Mouse (Mus musculus): Measurements from ENCODE around the gene Klhl5. TPM values are rescaled to one million over a fixed set of nuclear protein-coding genes. Genes with fewer than 3 reads are reported as not detected.

Klhl5 gene
- polyA plus RNA-seq, 1 experiment from 2014 or later = 56.9 TPM

GRCm38 (mm10) chr5:65126137-65126536 lies 18.8 kb downstream of the Klhl5 start:
- no peaks in the 10 kb centered on the region for H3K36me3 ChIP-seq (ENCODE audit: control insufficient read depth, insufficient read depth, low read length)
- 86% methylated on average over 1 of the region's 1 CpGs for WGBS
- no peak overlapping the region for H3K27ac ChIP-seq (ENCODE audit: low read depth, low read length)
- no peaks in the 10 kb centered on the region for H3K9me3 ChIP-seq (ENCODE audit: control insufficient read depth, low read length)
- H3K27me3 ChIP-seq (ENCODE audit: control insufficient read depth, insufficient read depth, low read length) = no peaks in the 10 kb centered on the region
- no peak overlapping the region for H3K4me3 ChIP-seq (ENCODE audit: low read depth, low read length)
- no peak overlapping the region for H3K9ac ChIP-seq (replicated peaks; ENCODE audit: low read depth, low read length)
- H3K4me1 ChIP-seq (ENCODE audit: control insufficient read depth, insufficient read depth, low read length) = no peaks in the 10 kb centered on the region
- no peak for ATAC-seq (ENCODE audit: low read depth)
- H3K4me2 ChIP-seq (ENCODE audit: low read depth, low read length) = no peak overlapping the region

GRCm38 (mm10) chr5:65128481-65128880 lies 21.1 kb downstream of the Klhl5 start:
- H3K4me2 ChIP-seq (ENCODE audit: low read depth, low read length) = no peak overlapping the region
- no peaks in the 10 kb centered on the region for H3K36me3 ChIP-seq (ENCODE audit: control insufficient read depth, insufficient read depth, low read length)
- H3K9ac ChIP-seq (replicated peaks; ENCODE audit: low read depth, low read length) = no peak overlapping the region
- ATAC-seq (ENCODE audit: low read depth) = no peak
- H3K27ac ChIP-seq (ENCODE audit: low read depth, low read length) = no peak overlapping the region
- no peak overlapping the region for H3K4me3 ChIP-seq (ENCODE audit: low read depth, low read length)
- no peaks in the 10 kb centered on the region for H3K4me1 ChIP-seq (ENCODE audit: control insufficient read depth, insufficient read depth, low read length)
- WGBS = 93% methylated on average over 2 of the region's 2 CpGs
- no peaks in the 10 kb centered on the region for H3K9me3 ChIP-seq (ENCODE audit: control insufficient read depth, low read length)
- H3K27me3 ChIP-seq (ENCODE audit: control insufficient read depth, insufficient read depth, low read length) = no peaks in the 10 kb centered on the region

- no peaks in the 10 kb centered on the region for H3K27me3 ChIP-seq (ENCODE audit: control insufficient read depth, insufficient read depth, low read length)
- peak; percentile 92 for ATAC-seq (ENCODE audit: low read depth)
- H3K4me2 ChIP-seq (ENCODE audit: low read depth, low read length) = peak overlapping the region; percentile 67
- H3K9ac ChIP-seq (replicated peaks; ENCODE audit: low read depth, low read length) = peak overlapping the region; percentile 76
- peak overlapping the region; percentile 54 for H3K4me3 ChIP-seq (ENCODE audit: low read depth, low read length)
- H3K9me3 ChIP-seq (ENCODE audit: control insufficient read depth, low read length) = no peaks in the 10 kb centered on the region
- H3K4me1 ChIP-seq (ENCODE audit: control insufficient read depth, insufficient read depth, low read length) = no peaks in the 10 kb centered on the region
- H3K36me3 ChIP-seq (ENCODE audit: control insufficient read depth, insufficient read depth, low read length) = no peaks in the 10 kb centered on the region
- peak overlapping the region; percentile 86 for H3K27ac ChIP-seq (ENCODE audit: low read depth, low read length)
- WGBS = 1% methylated on average over 12 of the region's 12 CpGs
Measured at GRCm38 (mm10) chr5:65130528-65131210, 23.3 kb downstream of the Klhl5 start.

GRCm38 (mm10) chr5:65131211-65131879 lies 24.0 kb downstream of the Klhl5 start:
- peak overlapping the region; percentile 54 for H3K4me3 ChIP-seq (ENCODE audit: low read depth, low read length)
- no peaks in the 10 kb centered on the region for H3K9me3 ChIP-seq (ENCODE audit: control insufficient read depth, low read length)
- H3K4me2 ChIP-seq (ENCODE audit: low read depth, low read length) = peak overlapping the region; percentile 67
- H3K9ac ChIP-seq (replicated peaks; ENCODE audit: low read depth, low read length) = peak overlapping the region; percentile 76
- no peaks in the 10 kb centered on the region for H3K36me3 ChIP-seq (ENCODE audit: control insufficient read depth, insufficient read depth, low read length)
- peak; percentile 57 for ATAC-seq (ENCODE audit: low read depth)
- H3K27ac ChIP-seq (ENCODE audit: low read depth, low read length) = peak overlapping the region; percentile 86
- no peaks in the 10 kb centered on the region for H3K27me3 ChIP-seq (ENCODE audit: control insufficient read depth, insufficient read depth, low read length)
- WGBS = 5% methylated on average over 20 of the region's 20 CpGs
- no peaks in the 10 kb centered on the region for H3K4me1 ChIP-seq (ENCODE audit: control insufficient read depth, insufficient read depth, low read length)

GRCm38 (mm10) chr5:65136159-65136558 lies 28.8 kb downstream of the Klhl5 start:
- no peak overlapping the region for H3K27ac ChIP-seq (ENCODE audit: low read depth, low read length)
- H3K27me3 ChIP-seq (ENCODE audit: control insufficient read depth, insufficient read depth, low read length) = no peaks in the 10 kb centered on the region
- no peak overlapping the region for H3K9ac ChIP-seq (replicated peaks; ENCODE audit: low read depth, low read length)
- ATAC-seq (ENCODE audit: low read depth) = no peak
- no peaks in the 10 kb centered on the region for H3K9me3 ChIP-seq (ENCODE audit: control insufficient read depth, low read length)
- 86% methylated on average over 7 of the region's 7 CpGs for WGBS
- H3K4me1 ChIP-seq (ENCODE audit: control insufficient read depth, insufficient read depth, low read length) = no peaks in the 10 kb centered on the region
- peak overlapping the region; percentile 1; the same call in 1 of the 2 replicates for H3K4me2 ChIP-seq (ENCODE audit: low read depth, low read length)
- peaks cover 2% of the 10 kb centered on the region; the same call in 1 of the 2 replicates for H3K36me3 ChIP-seq (ENCODE audit: control insufficient read depth, insufficient read depth, low read length)
- H3K4me3 ChIP-seq (ENCODE audit: low read depth, low read length) = no peak overlapping the region

- no peak for ATAC-seq (ENCODE audit: low read depth)
- no peaks in the 10 kb centered on the region for H3K27me3 ChIP-seq (ENCODE audit: control insufficient read depth, insufficient read depth, low read length)
- WGBS = 92% methylated on average over 6 of the region's 6 CpGs
Measured at GRCm38 (mm10) chr5:65137073-65137472, 29.7 kb downstream of the Klhl5 start.

GRCm38 (mm10) chr5:65141242-65141641 lies 33.9 kb downstream of the Klhl5 start:
- Histone ChIP-seq H3K27ac (ENCODE audit: low read depth, low read length) (no peak overlapping the region), H3K27me3 (ENCODE audit: control insufficient read depth, insufficient read depth, low read length) (no peaks in the 10 kb centered on the region), H3K4me1 (ENCODE audit: control insufficient read depth, insufficient read depth, low read length) (no peaks in the 10 kb centered on the region), H3K4me2 (ENCODE audit: low read depth, low read length) (no peak overlapping the region), H3K9ac (replicated peaks; ENCODE audit: low read depth, low read length) (no peak overlapping the region), H3K36me3 (ENCODE audit: control insufficient read depth, insufficient read depth, low read length) (peaks cover 23% of the 10 kb centered on the region), H3K9me3 (ENCODE audit: control insufficient read depth, low read length) (no peaks in the 10 kb centered on the region), H3K4me3 (ENCODE audit: low read depth, low read length) (no peak overlapping the region)
- 93% methylated on average over 8 of the region's 8 CpGs for WGBS
- no peak for ATAC-seq (ENCODE audit: low read depth)

More at GRCm38 (mm10) chr5:65137073-65137472, 29.7 kb downstream of the Klhl5 start:
- H3K4me3 ChIP-seq (ENCODE audit: low read depth, low read length) = no peak overlapping the region
- H3K9me3 ChIP-seq (ENCODE audit: control insufficient read depth, low read length) = no peaks in the 10 kb centered on the region
- no peaks in the 10 kb centered on the region for H3K4me1 ChIP-seq (ENCODE audit: control insufficient read depth, insufficient read depth, low read length)
- no peak overlapping the region for H3K4me2 ChIP-seq (ENCODE audit: low read depth, low read length)
- no peak overlapping the region for H3K27ac ChIP-seq (ENCODE audit: low read depth, low read length)
- H3K36me3 ChIP-seq (ENCODE audit: control insufficient read depth, insufficient read depth, low read length) = peaks cover 7% of the 10 kb centered on the region; the same call in 1 of the 2 replicates
- H3K9ac ChIP-seq (replicated peaks; ENCODE audit: low read depth, low read length) = no peak overlapping the region

- no peaks in the 10 kb centered on the region for H3K27me3 ChIP-seq (ENCODE audit: control insufficient read depth, insufficient read depth, low read length)
- H3K9me3 ChIP-seq (ENCODE audit: control insufficient read depth, low read length) = no peaks in the 10 kb centered on the region
- peaks cover 23% of the 10 kb centered on the region for H3K36me3 ChIP-seq (ENCODE audit: control insufficient read depth, insufficient read depth, low read length)
- no peak overlapping the region for H3K27ac ChIP-seq (ENCODE audit: low read depth, low read length)
- 89% methylated on average over 6 of the region's 6 CpGs for WGBS
- no peaks in the 10 kb centered on the region for H3K4me1 ChIP-seq (ENCODE audit: control insufficient read depth, insufficient read depth, low read length)
- no peak overlapping the region for H3K9ac ChIP-seq (replicated peaks; ENCODE audit: low read depth, low read length)
- no peak for ATAC-seq (ENCODE audit: low read depth)
- H3K4me2 ChIP-seq (ENCODE audit: low read depth, low read length) = no peak overlapping the region
- H3K4me3 ChIP-seq (ENCODE audit: low read depth, low read length) = no peak overlapping the region
Measured at GRCm38 (mm10) chr5:65142247-65142646, 34.9 kb downstream of the Klhl5 start.

GRCm38 (mm10) chr5:65145499-65146101 lies 38.3 kb downstream of the Klhl5 start:
- Histone ChIP-seq H3K27me3 (ENCODE audit: control insufficient read depth, insufficient read depth, low read length) (no peaks in the 10 kb centered on the region), H3K9me3 (ENCODE audit: control insufficient read depth, low read length) (no peaks in the 10 kb centered on the region), H3K4me1 (ENCODE audit: control insufficient read depth, insufficient read depth, low read length) (no peaks in the 10 kb centered on the region), H3K4me3 (ENCODE audit: low read depth, low read length) (no peak overlapping the region), H3K9ac (replicated peaks; ENCODE audit: low read depth, low read length) (no peak overlapping the region), H3K27ac (ENCODE audit: low read depth, low read length) (no peak overlapping the region), H3K4me2 (ENCODE audit: low read depth, low read length) (no peak overlapping the region), H3K36me3 (ENCODE audit: control insufficient read depth, insufficient read depth, low read length) (peaks cover 41% of the 10 kb centered on the region)
- ATAC-seq (ENCODE audit: low read depth) = no peak
- WGBS = 75% methylated on average over 9 of the region's 9 CpGs
